Mouse (Mus musculus): ENCODE measurements at regions not wholly inside any gene's neighbourhood (a gene's known extent, or its start where the extent isn't known, plus 50 kb on each side); places are given as distances from the start of the nearest gene placed in this dataset.

GRCm38 (mm10) chr8:128218886-128219285, 139.5 kb upstream of the Nrp1 start:
- no peak for DNase-seq (ENCODE audit: low spot score in 2 of 2)

- DNase-seq (ENCODE audit: low spot score in 2 of 2): peak in 1 of 2 experiments; percentile 14
Measured at GRCm38 (mm10) chr8:128219539-128219938, 138.9 kb upstream of the Nrp1 start.

- DNase-seq (ENCODE audit: low spot score in 2 of 2): no peak
Measured at GRCm38 (mm10) chr8:128223092-128223491, 135.3 kb upstream of the Nrp1 start.

- no peak for DNase-seq (ENCODE audit: low spot score in 2 of 2)
Measured at GRCm38 (mm10) chr8:128223522-128223921, 134.9 kb upstream of the Nrp1 start.

- no peak for DNase-seq (ENCODE audit: low spot score in 2 of 2)
Measured at GRCm38 (mm10) chr8:128225123-128225522, 133.3 kb upstream of the Nrp1 start.

GRCm38 (mm10) chr8:128235071-128235470, 123.3 kb upstream of the Nrp1 start:
- DNase-seq (ENCODE audit: low spot score in 2 of 2): no peak

GRCm38 (mm10) chr8:128235527-128235926, 122.9 kb upstream of the Nrp1 start:
- no peak for DNase-seq (ENCODE audit: low spot score in 2 of 2)

- DNase-seq (ENCODE audit: low spot score in 2 of 2): no peak
Measured at GRCm38 (mm10) chr8:128236097-128236496, 122.3 kb upstream of the Nrp1 start.

GRCm38 (mm10) chr8:128238948-128239347, 119.5 kb upstream of the Nrp1 start:
- no peak for DNase-seq (ENCODE audit: low spot score in 2 of 2)

GRCm38 (mm10) chr8:128239783-128240182, 118.6 kb upstream of the Nrp1 start:
- DNase-seq (ENCODE audit: low spot score in 2 of 2): no peak

GRCm38 (mm10) chr8:128241200-128241599, 117.2 kb upstream of the Nrp1 start:
- no peak for DNase-seq (ENCODE audit: low spot score in 2 of 2)

- DNase-seq (ENCODE audit: low spot score in 2 of 2): no peak
Measured at GRCm38 (mm10) chr8:128242465-128243251, 115.7 kb upstream of the Nrp1 start.

GRCm38 (mm10) chr8:128251723-128252122, 106.7 kb upstream of the Nrp1 start:
- no peak for DNase-seq (ENCODE audit: low spot score in 2 of 2)

GRCm38 (mm10) chr8:128260836-128261235, 97.6 kb upstream of the Nrp1 start:
- DNase-seq (ENCODE audit: low spot score in 2 of 2): no peak

- DNase-seq (ENCODE audit: low spot score in 2 of 2): no peak
Measured at GRCm38 (mm10) chr8:128261367-128261766, 97.0 kb upstream of the Nrp1 start.

GRCm38 (mm10) chr8:128263251-128263947, 95.0 kb upstream of the Nrp1 start:
- DNase-seq (ENCODE audit: low spot score in 2 of 2): no peak

- no peak for DNase-seq (ENCODE audit: low spot score in 2 of 2)
Measured at GRCm38 (mm10) chr8:128267261-128267660, 91.1 kb upstream of the Nrp1 start.

- DNase-seq (ENCODE audit: low spot score in 2 of 2): no peak
Measured at GRCm38 (mm10) chr8:128268010-128268409, 90.4 kb upstream of the Nrp1 start.

- DNase-seq (ENCODE audit: low spot score in 2 of 2): no peak
Measured at GRCm38 (mm10) chr8:128269546-128269945, 88.9 kb upstream of the Nrp1 start.

GRCm38 (mm10) chr8:128272866-128273344, 85.5 kb upstream of the Nrp1 start:
- peak; percentile 59 to 72 for DNase-seq (ENCODE audit: low spot score in 2 of 2)

- no peak for DNase-seq (ENCODE audit: low spot score in 2 of 2)
Measured at GRCm38 (mm10) chr8:128276475-128276874, 81.9 kb upstream of the Nrp1 start.

- no peak for DNase-seq (ENCODE audit: low spot score in 2 of 2)
Measured at GRCm38 (mm10) chr8:128282802-128283201, 75.6 kb upstream of the Nrp1 start.

GRCm38 (mm10) chr8:128283365-128283764, 75.0 kb upstream of the Nrp1 start:
- no peak for DNase-seq (ENCODE audit: low spot score in 2 of 2)
